Mouse (Mus musculus) left cerebral cortex, postnatal 25 days (tissue): ENCODE data around the gene H2-T24. TPM values are rescaled to one million over a fixed set of nuclear protein-coding genes. Genes with fewer than 3 reads are reported as not detected.
"Not testable (repeated sequence)": the region's sequence is repeated elsewhere in the genome, so short reads cannot be mapped to it uniquely, and the experiment has no call there.

Experiments
- DNase-seq, 2 experiments: peaks; one replicate each; pipeline ENCODE4 v3.0.0; 2022; ENCODE audit warnings: low spot score in 2 of 2, mixed read lengths in 1 of 2
- intact Hi-C: fragments of 180-260 bp; cut with DNase I; formaldehyde crosslinking; loops from one replicate; pipeline ENCODE4 v1.15.1; 2025
- total RNA-seq, 2 experiments: library from RNA; stranded (reverse); gene quantifications; 2 replicates each; pipeline ENCODE4 v1.2.3; 2021

Gene H2-T24
- 1 to 10 TPM; 1.7 to 2.3 TPM for total RNA-seq

DNA sequence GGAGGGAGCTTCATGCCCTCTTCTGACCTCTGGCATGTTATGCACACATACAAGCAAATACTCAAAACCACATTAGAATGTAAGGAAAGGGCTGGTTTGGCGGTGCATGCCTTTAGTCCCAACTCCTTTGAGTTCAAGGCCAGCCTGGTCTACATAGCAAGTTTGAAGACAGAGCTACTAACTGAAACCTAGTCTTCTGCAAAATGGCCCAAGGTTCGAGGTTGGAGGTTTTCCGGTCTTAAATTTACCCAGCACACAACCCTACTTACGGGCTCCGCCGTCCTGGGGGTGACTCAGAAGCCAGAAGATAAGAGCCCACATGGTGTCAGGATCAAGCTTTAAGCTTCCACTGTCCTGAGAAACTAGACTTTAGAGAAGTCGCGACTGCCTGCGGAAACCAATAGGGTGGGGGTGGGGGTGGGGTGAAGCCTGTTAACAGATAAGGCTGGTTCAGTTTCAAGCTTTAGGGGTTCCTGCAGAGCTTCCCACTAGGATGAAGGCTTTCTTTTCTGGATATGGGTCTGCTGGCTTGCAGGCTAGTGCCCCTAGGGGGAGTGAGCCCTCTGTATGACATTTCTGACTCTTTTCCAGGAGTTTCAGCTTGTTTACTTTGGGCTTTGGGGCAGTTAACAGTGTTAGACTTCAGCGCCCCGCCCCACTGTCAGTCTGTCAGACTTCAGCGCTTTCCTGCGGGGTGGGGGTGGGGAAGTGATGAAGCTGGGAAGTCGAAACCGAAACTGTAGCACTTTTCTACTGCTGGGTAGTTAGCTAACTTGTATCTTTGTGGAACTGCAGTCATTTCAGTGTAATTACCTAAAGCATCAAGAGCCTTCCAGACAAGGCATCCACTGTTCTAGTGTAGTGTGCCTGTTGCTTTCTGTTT lies at the start of gene H2-T24:
H2-T24 (minus strand) TSS at position 370 of the 883 bp plus-strand sequence.
- peak in 1 of 2 experiments; percentile 41 for DNase-seq
- intact Hi-C loops, result no loop called here

DNA sequence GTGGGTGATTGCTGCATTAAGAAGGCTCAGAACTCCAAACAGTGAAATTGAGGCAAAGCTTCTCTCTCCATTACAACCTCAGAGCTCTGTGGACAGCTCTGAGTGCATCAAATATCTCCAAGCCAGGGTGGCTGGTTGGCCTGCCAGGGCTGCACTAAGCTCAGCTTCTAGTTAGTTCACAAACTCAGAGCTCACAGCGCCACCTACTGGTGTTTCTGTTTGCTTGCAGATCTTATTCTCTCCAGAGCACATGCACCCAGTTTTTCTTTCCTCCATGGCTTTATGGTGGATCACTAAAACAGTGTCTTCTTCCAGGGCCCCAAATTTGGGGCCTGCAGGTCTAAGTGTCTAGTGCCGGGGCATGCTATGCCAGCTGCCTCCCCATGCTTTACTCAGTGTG lies 40.5 kb upstream of the H2-T24 start:
- DNase-seq, result peak; percentile 88 to 90
- intact Hi-C loops, result loop anchor here (10.0 kb wide), 3 partner anchors 74 to 134 kb away; partner anchors contain the start of gene H2-T3

DNA sequence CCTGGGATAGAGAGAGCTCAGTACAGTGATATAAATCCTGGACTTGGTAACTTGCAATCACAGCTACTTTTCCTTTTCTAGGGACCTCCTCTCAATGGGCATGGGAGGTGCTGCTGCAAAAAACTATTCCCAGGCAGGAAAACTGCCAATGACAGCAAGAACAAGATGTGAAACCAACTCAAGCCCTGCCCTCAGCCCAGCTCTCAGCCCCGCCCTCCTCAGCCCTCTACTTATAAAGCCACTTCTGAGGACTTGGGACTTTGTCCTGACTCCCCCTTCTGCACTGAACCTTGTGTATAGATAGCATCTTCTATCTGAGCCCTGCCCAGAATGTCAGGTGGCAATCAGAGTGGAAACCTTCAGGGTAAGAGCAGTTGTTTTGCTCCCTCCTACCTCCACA lies 38.0 kb upstream of the H2-T24 start, which contains the start of gene Gm11127:
Gm11127 (minus strand) TSS at position 10 of the 400 bp plus-strand sequence.
- intact Hi-C loops, DNase-seq: not testable (repeated sequence)

DNA sequence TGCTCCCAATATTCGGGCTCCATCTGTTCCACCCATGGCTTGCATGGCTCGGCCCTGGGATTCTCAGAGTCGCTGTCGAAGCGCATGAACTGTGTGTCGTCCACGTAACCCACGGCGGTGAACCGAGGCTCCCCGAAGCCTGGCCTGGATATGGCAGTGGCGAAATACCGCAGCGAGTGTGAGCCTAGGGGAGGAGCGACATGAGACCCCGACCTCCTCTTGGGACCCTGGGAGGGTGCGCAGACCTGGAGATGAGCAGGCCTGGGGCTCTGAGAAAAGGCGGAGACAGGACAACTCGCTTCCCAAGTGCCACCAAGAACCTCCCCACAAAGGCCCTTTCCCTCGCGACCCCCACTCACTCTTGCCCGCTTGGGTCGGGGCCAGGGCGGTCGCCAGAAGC lies 37.6 kb upstream of the H2-T24 start:
- DNase-seq, intact Hi-C loops: not testable (repeated sequence)

DNA sequence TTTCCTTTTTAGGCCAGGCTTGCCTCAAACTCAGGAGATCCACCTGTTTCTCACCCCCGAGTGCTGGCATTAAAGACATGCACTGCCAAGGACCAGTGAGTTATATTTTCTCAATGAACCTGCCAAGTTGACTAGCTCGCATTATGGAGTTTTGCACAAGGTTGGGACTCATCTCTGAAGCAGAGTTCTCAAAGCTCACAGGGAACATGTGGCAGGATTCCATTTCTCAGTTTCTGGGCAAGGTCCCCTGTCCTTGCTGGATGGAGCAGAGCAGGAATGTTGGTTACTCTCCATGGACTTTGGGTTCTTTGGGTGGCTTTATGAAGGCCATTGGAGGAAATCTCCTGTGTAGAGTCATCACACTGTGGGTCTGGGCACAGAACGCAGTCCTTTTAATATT lies 22.9 kb upstream of the H2-T24 start:
- intact Hi-C loops, result no loop called here
- no peak for DNase-seq

DNA sequence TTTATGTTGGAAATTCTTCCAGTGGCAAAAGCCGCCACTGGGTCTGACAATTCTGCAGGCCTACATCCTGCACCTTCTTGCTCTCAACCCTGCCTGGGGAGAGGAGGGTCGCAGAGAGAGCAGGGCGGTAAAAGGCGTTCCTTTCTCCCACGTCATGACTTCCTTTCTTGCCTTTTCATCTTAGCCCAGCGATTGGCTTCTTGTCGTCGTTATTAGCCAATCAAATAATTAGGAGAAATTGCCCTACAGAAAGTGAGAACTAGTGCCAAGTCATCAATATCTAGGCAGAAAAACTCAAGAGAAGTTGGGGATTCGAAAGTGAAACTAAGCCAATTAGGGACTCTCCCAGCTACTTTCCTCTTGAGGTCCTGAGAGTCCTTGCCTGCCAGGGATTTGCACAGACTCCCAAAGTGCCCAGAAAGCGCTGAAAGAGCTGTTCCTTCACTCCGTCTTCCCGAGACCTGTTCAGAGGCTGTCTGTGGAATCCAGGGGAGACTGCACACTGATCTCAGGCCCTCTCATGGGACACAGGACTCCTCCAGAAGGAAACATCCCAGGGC lies 22.3 kb upstream of the H2-T24 start, which contains the start of the genes H2-T22 and Gm6034:
H2-T22 (minus strand) TSS at position 138 of the 560 bp plus-strand sequence.
Gm6034 (plus strand) TSS at position 352 of the 560 bp plus-strand sequence.
- intact Hi-C loops, result not testable (repeated sequence)
- peak; percentile 61 to 84 for DNase-seq

DNA sequence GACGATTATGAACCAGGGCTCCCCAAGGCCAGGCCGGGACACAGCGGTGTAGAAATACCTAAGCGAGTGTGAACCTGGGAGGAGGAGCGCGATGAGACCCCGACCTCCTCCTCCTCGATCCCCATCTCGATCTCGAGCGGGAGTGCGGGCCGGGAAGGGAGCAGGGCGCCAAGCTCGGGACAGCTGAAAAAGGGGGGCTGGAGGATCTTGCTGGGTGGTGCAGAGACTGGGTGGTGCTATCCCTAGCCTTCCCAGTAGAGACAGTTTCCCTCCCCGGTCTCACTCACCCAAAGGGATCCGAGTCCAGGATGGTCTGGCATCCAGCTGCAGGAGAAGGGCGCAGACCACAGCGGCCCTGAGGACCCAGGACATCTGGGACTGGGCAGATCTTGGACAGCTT lies 21.7 kb upstream of the H2-T24 start:
- DNase-seq, intact Hi-C loops: not testable (repeated sequence)

DNA sequence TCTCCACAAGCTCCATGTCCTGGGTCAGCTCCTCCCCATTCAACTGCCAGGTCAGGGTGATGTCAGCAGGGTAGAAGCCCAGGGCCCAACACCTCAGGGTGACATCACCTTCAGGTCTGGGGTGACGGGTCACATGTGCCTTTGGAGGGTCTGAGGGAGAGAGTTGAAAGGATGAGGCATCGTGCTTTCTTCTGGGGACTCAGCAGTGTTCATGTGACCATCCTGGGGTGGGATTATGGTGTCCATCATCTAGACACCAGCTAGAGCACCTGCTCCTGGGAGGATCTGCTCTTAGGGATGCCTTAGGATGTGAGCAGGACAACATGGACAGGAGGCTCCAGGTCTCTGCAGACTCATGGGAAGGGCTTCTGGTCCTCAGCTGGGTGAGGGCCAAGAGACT lies 20.2 kb upstream of the H2-T24 start:
- DNase-seq, intact Hi-C loops: not testable (repeated sequence)

DNA sequence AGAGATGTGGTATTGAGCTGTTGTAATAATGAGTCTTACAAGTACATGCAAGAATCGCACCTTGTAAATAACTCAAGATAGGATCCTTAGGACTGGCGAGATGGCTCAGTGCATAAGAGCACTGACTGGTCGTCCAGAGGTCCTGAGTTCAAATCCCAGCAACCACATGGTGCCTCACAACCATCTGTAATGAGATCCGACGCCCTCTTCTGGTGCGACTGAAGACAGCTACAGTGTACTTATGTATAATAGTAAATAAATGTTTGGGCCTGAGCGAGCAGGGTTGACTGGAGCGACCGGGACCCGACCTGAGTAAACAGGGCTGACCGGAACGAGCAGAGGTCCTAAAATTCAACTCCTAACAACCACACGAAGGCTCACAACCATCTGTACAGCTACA lies 15.8 kb upstream of the H2-T24 start:
- DNase-seq, result not testable (repeated sequence)

DNA sequence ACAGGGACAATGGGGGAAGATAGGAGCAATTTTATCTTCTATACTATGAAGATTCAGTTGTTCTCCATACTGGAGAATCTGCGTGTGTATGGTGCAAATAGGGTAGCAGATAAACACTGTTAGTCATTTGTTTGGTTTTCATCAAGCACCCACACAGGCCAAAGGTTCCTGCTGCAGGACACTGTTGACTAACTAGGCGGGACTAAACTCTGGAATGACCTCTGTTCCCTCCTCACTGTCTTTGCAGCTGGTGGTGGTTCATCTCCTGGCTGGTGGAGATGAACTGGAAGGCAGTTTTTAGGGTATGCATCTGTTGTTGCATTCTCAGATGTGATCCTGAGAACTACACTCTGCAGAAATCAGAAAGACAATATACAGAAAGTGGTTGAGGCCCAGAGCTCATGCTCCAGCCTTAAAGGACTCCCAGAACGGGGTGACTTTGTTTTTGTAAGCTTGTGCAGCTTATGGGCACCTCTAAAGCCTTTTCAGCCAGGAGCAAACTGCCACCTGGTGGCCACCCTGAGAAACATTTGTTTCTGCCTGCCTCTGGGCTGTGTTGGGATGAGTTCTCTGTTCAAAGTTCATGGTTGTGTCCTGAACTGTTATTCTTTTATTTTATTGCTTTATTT lies 14.8 kb upstream of the H2-T24 start:
- intact Hi-C loops, result loop anchor here (1.0 kb wide), 1 partner anchor 38 kb away; no protein-coding TSS in a partner anchor
- DNase-seq, result peak; percentile 49 to 71

More for the DNA sequence above, 15.8 kb upstream of the H2-T24 start:
- intact Hi-C loops, result not testable (repeated sequence)

DNA sequence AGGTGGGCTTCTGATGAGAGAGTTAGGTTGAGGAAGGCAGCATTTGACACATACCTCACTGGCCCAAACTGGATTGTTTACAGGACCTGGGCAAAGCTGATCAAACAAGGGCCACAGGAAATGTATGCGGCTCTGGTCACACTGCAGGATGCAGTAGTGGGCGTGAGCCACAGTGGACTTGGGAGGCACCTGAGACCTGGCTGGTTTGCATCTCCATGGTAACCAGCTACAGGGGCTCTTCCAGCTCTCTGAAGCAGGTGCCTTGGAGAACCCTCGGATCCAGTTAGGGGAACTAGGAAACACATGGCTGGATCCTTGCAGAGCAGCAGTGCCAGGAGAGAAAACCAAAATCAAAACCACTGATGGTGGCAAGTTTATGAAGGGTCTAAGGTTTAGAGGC lies 14.2 kb upstream of the H2-T24 start:
- DNase-seq, intact Hi-C loops: not testable (repeated sequence)

DNA sequence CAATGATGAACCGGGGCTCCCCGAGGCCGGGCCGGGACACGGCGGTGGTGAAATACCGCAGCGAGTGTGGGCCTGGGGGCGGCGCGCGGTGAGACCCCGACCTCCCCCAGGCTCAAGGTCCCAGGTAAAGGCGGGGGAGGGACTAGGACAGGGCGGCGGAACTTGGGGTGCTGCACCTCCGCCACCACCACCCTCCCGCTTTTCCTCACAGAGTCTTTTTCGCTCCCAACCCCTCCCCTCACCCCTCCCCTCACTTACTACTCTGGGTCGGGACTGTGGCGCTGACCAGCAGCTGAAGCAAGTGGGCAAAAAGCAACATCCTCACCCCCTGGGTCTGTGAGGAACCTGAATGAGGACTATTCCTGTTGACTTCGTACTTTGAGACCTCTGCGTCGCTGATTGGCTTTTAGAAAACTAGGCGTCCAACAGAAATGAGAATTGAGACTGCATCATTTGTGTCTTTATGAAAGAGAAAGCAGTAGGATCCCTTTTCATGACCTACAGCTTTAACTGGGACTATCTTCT lies 12.1 kb upstream of the H2-T24 start, which contains the start of gene H2-T23:
H2-T23 (minus strand) TSS at position 505 of the 525 bp plus-strand sequence.
- intact Hi-C loops, result not testable (repeated sequence)
- DNase-seq, result peak in 1 of 2 experiments; percentile 44

DNA sequence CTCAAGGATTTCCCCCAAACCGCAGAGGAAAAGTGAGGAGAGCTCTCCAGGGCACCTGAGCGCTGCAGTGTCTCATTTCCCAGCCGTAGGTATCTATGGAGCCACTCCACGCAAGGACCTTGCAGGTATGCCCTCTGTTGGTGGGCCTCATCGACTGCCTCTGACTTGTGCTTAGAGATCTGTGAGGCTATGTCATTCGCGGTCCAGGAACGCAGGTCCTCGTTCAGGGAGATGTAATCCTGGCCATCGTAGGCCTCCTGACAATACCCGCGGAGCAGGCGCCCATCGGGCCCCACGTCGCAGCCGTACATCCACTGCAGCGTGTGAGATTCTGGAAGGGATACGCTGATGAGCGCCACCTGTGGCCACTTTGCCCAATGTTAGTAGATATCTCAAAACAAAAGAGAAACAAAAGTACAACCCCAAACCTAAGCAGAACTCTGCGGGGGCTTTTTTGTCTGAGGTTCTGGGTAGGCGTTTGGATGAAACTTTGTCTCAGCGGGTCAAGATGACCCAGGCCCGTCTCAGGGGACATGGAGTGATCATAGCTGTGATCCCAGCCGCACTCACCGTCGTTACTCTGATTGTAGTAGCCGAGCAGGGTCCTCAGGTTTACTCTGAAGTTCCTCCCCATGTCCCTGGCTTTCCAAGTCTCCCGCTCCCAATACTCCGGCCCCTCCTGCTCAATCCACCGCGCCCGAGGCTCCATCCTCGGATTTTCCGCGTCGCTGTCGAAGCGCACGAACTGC lies 11.4 kb upstream of the H2-T24 start:
- intact Hi-C loops, result not testable (repeated sequence)
- DNase-seq, result peak; percentile 46 to 54

DNA sequence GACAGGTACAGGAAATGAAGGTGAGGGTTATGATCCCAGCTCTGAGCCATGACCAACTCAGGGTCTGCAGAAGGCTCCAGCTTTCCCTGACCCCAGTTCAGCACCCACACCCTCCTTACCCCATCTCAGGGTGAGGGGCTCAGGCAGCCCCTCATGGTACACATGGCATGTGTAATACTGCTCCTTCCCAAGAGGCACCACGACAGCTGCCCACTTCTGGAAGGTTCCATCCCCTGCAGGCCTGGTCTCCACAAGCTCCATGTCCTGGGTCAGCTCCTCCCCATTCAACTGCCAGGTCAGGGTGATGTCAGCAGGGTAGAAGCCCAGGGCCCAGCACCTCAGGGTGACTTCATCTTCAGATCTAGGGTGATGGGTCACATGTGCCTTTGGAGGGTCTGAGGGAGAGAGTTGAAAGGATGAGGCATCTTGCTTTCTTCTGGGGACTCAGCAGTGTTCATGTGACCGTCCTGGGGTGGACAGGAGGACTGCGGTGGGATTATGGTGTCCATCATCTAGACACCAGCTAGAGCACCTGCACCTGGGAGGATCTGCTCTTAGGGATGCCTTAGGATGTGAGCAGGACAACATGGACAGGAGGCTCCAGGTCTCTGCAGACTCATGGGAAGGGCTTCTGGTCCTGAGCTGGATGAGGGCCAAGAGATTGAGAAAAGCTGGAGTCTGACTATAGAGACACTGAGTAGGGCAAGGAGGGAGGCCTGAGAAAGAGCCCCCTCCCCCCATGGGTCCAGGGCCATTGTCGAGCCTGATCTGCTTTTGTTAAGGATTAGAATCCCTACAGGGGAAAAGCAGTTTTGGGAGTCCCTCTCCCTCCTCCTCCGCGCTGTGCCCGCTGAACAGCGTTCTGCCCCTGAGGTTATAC lies 10.6 kb upstream of the H2-T24 start:
- intact Hi-C loops, DNase-seq: not testable (repeated sequence)

DNA sequence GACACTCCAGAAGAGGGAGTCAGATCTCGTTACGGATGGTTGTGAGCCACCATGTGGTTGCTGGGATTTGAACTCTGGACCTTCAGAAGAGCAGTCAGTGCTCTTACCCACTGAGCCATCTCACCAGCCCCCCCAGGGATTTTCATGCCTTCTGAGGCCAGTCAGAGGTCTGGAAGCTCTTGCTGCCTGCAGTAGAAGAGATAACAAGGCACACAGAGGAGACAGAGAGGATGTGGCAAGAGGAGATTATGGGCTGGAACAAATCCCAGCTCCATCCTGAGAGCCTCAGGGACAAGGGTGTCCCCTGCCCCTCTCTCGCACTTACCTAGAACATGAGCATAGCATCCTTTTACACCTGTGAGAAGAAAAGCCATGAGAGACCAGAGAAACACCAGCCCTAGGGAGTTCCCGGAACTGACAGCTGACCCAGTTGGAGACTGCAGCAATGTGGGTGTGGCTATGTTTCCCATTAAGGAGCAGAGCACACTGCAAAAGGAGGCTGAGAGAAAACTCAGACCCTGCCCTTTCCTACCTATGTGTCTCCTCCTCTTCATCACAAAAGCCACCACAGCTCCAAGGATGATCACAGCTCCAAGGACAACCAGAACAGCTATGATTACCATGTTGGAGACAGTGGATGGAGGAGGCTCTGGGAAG lies 9.8 kb upstream of the H2-T24 start:
- DNase-seq, intact Hi-C loops: not testable (repeated sequence)

DNA sequence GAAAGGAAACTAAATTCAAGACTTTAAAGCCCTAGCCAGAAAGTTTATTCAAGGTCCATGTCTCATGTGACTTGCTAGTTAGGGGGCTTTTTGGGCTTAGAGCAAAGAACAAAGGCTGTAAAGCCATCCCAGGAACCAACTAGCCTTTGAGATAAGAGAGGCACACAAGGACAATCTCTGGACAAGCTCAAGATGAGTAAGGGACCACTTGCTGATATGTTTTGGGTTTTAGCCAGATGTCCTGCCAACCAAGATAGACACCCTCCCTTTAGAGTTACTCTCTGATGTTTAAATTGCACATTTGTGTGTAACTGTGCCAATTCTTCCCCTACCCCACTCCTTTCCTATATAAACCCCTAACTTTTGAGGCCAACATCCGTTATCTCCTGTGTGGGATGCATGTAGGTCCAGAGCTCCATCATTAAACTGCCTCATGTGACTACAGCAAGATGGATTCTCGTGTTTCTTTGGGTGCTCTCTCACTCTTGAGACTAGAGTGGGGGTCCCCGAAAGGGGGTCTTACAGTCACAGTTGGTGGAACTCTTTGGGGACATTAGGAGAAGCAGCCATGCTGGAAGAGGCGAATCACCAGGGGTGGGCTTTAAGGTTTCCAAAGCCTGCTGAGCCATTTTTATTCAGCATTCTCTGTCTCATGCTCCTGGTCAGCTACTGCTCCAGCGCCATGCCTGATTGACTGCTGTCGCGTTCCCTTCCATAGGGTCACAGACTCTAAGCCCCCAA lies 8.7 kb upstream of the H2-T24 start:
- intact Hi-C loops, result no loop called here
- no peak for DNase-seq

DNA sequence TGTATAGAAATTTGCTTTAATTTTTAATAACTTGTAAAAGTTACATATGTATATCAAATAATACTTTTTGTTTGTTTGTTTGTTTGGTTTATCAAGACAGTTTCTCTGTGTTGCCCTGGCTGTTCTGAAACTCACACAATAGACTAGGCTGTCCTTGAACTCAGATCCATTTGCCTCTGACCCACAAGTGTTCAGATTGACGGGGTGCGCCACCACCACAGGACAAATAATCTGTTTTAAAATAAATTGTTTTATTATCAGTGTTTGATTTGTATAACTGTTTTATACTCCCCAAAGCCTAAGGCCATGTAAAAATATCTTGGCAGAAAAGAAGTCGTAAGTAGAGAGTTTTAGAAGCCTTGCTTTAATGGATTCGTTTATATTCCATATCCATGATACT lies 7.3 kb upstream of the H2-T24 start:
- intact Hi-C loops, result no loop called here
- DNase-seq, result no peak
